Mouse (Mus musculus) urinary bladder, postnatal 14 days (tissue): Measurements from ENCODE around the gene Dnah11.

Source experiments
- DNase-seq: peaks from one replicate; pipeline ENCODE4 v3.0.0; 2021; ENCODE audit warnings: low spot score

Dnah11 gene

DNA sequence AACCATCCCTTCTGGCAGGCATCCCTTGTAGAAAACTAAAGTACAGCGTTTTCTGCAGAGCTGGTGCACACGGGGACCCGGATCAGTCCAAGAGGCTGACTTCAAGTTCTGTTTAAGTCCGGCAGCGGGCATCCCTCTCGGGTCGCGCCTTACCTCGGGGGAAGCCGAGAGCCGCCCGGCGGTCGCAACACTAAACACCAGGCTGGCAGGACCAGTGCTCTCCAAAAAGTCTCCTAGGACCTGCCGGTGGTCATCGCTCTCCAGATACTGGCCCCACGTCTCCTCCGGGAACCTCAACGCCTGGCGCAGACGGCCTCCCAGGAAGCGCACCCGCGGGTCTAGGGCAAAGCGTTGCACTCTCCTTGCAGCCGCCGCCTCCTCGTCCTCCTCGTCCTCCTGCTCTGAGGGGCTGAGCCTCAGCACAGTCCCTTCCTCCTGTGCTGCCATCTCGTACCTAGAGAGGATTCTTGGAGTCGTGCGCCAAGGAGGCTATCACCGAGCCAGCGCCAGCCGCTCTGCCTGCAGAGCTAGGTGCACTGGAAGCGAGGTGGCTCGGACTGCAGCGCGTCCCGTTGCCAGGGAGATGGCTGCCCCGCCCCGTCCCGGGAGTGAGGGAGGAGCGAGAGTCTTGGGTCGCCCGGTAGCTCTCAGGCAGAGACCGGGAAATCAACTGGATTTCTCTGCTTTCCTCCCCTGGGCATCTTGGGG lies at the start of gene Dnah11:
TSS of gene Dnah11 (minus strand) at position 658 of the 708 bp plus-strand sequence.
- DNase-seq = peak; percentile 78

- DNase-seq = no peak
Measured at GRCm38 (mm10) chr12:118221182-118221581, 22.3 kb upstream of the Dnah11 start.

DNA sequence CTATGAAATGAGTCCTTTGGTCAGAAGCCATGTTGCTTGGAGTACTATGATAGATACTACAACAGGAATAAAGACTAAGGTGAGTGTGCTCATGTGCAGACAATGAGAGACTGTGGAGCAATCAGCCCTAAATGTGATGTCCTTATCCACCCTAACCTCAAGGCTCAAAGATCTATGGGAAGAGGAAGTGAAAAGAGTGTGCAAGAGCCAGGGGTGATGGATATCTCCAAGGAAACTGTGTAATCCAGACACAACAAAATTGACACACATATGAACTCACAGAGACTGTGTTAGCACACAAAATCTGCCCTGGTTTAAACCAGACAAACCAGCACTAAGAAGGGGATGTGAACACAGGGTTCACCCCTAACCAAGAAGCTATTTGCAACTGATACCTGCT lies 21.2 kb upstream of the Dnah11 start:
- DNase-seq = no peak

DNA sequence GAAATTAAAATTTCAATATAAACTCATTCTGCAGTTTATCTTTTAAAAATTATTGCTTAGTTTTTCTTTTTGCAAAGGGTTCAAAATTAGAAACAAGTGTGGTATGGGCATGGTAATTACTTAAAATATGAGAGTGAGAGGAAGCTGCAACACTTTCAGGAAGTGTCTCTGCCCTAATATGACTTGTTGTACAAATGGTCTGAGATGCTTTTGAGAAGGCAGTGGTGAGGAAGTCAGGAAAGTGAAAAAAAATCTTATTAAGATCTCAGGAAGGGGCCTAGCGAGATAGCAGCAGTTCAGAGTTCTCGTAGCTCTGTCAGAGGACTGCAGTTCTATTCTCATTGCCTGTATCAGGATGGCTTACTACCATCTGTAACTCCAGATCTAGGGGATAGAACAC lies 13.3 kb upstream of the Dnah11 start:
- DNase-seq = no peak

- no peak for DNase-seq
Measured at GRCm38 (mm10) chr12:118196583-118196982, 2.3 kb downstream of the Dnah11 start.

DNA sequence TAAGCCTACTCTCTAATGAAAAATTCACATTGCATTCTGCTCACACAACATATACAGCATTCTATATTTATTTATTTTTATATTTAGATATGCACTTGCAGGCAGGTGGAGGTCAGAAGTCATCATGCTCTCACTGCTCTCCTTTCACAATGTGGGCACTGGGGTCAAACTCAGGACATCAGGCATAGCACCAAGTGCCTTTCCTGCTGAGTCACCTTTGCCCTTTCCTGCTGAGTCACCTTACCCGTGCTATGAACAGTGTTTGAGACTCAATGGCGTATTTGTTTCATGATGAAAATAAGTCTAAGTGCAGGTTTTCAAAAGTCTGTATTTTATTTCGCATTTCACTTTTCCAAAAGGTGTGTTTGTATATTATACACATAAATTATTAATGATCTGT lies 9.3 kb downstream of the Dnah11 start:
- DNase-seq = no peak

DNA sequence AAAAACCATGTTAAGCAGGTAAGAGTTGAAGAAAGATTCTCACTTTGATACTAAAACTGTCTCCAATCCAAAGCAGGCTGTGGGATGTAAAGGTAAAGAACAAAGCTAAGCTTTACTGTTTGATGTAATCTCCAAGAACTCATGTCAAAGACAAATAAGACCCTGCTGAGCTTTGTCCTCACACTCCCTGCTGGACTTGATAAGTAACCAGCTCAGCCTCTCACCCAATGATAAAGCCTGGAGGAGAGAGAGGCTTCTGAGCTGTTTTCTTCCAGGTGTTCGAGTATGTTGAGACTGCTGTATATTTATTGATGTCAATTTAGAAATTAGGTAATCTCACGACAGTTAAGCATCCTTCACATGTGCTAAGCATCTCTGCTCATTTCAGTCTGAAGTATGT lies 11.2 kb downstream of the Dnah11 start:
- no peak for DNase-seq

- DNase-seq = no peak
Measured at GRCm38 (mm10) chr12:118186881-118187489, 11.9 kb downstream of the Dnah11 start.

DNA sequence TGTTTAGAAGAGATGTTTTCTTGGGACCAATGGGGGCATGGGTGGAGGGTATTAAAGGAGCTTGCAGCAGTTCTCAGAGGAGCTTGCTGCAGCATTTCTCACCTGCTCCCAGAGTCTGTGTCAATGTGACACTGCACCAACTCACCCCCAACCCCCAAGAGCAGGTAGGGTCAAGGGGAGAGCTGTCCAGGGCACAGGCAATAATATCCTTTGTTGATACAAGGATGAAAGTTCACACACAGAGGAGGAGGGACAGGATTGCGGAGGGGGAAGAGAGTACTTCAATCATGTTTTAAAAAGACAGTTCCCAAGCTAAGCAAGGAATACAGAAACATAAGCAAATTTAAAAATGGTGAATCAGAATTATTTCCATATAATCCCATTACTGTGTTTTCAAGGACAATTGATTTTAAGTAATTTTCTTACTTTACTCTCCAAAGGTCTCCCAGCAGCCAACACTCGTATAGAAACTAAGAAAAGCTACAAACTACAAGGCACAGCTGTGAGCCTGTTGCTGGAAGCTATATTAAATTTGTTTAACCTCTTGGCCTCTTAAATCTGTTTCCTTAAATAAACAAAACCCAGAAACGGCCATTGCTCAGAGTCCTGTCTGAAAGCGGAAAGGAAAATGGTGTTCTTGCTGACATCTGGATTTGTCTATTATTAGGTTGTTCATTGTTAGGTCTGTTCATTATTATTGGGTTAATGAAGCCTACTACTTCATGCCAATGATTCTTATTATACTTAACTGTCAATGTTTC lies 12.5 kb downstream of the Dnah11 start:
- DNase-seq = no peak

- DNase-seq = no peak
Measured at GRCm38 (mm10) chr12:118184731-118185130, 14.1 kb downstream of the Dnah11 start.

- DNase-seq = no peak
Measured at GRCm38 (mm10) chr12:118177756-118178155, 21.1 kb downstream of the Dnah11 start.

GRCm38 (mm10) chr12:118164785-118165184 lies 34.1 kb downstream of the Dnah11 start:
- DNase-seq = no peak

DNA sequence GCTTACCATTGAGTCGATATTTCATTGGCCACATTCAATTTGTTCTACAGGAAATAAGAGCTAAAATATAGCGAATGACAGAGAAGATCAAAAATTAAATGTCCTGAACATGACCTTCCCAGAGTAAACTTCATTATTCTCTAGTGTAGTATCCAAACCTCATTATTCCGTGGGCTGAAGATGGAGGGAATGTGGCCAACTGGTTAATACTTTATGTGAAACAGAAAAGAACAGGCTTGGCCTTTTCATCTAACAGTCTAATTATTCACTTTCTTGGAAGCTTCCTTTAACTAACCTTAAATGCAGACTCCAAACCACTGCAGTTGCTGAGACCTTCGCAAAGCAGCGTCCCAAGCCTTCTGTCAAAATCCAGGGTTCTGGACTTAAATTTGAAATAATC lies 41.9 kb downstream of the Dnah11 start:
- DNase-seq = no peak

GRCm38 (mm10) chr12:118147521-118148033 lies 51.3 kb downstream of the Dnah11 start:
- no peak for DNase-seq

- DNase-seq = no peak
Measured at GRCm38 (mm10) chr12:118128116-118128515, 70.7 kb downstream of the Dnah11 start.

DNA sequence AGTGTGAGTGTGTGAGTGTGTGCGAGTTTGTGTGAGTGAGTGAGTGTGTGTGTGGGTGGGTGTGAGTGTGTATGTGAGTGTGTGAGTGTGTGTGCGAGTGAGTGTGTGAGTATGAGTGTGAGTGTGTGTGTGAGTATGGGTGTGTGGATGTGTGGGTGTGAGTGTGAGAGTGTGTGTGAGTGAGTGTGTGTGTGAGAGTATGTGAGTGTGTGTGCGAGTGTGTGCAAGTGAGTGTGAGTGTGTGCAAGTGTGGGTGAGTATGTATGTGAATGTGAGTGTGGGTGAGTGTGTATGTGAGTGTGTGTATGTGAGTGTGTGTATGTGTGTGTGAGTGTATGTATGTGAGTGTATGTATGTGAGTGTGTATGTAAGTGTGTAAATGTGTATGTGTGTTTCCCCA lies 79.2 kb downstream of the Dnah11 start:
- no peak for DNase-seq

GRCm38 (mm10) chr12:118112599-118112998 lies 86.2 kb downstream of the Dnah11 start:
- DNase-seq = peak; percentile 12

DNA sequence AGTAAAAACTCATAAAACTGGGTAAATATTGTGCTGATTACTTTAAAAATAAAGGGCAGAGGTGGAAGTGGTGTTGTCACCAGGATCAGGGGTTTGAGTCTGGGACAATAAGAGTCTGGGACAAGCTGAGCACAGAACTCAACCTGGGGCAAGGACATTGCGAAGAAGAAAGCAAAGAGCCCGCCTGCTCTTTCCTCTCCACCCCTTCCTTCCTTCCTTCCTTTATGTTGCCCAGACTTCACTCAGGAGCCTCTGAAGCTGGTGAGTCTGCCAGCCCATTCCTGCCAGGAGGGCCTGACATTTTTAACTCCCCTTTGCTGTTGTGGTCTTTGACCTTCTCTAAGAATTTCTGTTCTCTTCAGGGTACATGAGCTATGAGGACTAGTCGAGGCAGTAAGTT lies 86.9 kb downstream of the Dnah11 start:
- no peak for DNase-seq

GRCm38 (mm10) chr12:118107719-118108118 lies 91.1 kb downstream of the Dnah11 start:
- DNase-seq = no peak

- DNase-seq = no peak
Measured at GRCm38 (mm10) chr12:118104520-118104919, 94.3 kb downstream of the Dnah11 start.

DNA sequence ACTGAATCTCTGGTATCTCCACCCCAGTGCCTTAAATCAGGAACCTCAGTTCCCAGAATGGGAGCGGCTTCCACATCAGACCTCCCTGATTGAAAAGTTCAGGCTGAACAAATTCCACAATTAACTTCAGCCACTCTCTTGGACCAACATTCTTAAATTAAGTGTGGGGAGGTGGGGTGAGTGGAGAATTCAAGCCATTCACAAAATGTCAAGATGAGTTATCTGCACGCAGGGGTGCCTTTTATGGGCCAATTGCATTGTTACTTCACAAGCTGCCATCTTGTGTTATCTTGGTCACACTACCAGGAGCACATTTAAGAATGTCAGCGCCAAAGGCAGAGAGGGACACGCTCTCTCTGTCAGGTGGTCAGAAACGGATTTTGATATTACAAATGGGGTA lies 99.1 kb downstream of the Dnah11 start:
- no peak for DNase-seq

DNA sequence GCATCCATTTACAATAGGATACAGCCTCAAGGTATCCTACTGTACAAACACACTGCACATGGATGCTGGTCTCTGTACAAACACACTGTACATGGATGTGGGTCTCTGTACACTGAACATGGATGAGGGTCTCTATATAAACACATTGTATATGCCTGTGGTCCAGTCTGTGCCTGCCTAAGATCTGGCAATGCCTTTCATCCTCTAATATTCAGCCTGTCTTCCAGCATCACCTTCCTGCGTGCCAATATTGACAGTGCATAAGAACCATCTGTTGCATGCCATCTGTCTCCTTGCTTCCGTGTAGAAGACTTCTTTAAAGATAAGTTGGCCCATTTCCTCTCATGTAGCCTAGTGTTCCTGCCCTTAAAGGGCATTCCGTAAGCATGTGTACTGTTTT lies 100.6 kb downstream of the Dnah11 start:
- no peak for DNase-seq

DNA sequence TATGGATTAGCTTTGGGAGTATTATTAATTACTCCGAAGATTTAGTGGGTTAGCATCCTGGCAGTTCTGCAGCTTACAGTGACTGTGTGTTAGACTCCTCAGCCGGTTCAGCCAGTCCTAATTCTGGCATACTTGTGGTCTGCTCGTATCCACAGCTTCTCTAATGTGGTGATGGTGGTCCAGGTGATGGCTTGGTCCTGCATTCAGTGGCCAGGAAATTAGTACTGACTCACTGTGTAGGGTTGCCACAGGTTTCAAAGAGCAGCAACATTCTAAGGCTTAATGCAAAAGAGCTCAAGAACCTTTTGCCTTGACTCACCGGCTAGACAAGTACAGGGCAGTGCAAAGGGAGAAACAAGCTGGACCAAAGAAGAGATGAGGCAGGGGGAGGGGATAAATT lies 103.9 kb downstream of the Dnah11 start:
- no peak for DNase-seq
